Mouse (Mus musculus) lung, embryonic 16.5 days (tissue): Measurements from ENCODE around the gene Raet1e. TPM values are rescaled to one million over a fixed set of nuclear protein-coding genes. Genes with fewer than 3 reads are reported as not detected.
"Not testable (repeated sequence)": the region's sequence is repeated elsewhere in the genome, so short reads cannot be mapped to it uniquely, and the experiment has no call there.

Experiments
- ATAC-seq: fragments of 200-750 bp; cut with Nextera tagmentation; 2 replicates; pipeline ENCODE4 v1.8.0; 2017; ENCODE audit warnings: low read depth, mild to moderate bottlenecking, moderate library complexity
- H3K27ac ChIP-seq: fragments of 300-500 bp; sonication (generic); 2 replicates; pipeline ENCODE4 v1.5.1; 2014; ENCODE audit warnings: mild to moderate bottlenecking, control low read depth, low read length
- H3K27me3 ChIP-seq: fragments of 300-500 bp; sonication (generic); 2 replicates; pipeline ENCODE4 v1.6.1; 2014; ENCODE audit warnings: low read depth, low read length, mixed read lengths; ENCODE audit not compliant: control insufficient read depth, insufficient read depth
- H3K36me3 ChIP-seq: fragments of 300-500 bp; sonication (generic); 2 replicates; pipeline ENCODE4 v1.6.1; 2014; ENCODE audit warnings: low read length; ENCODE audit not compliant: control insufficient read depth, insufficient read depth
- H3K4me1 ChIP-seq: fragments of 300-500 bp; sonication (generic); replicated peaks from 2 replicates; pipeline ENCODE4 v1.6.1; 2014; ENCODE audit warnings: low read length, mixed read lengths; ENCODE audit not compliant: control insufficient read depth, insufficient read depth
- H3K4me2 ChIP-seq: fragments of 300-500 bp; sonication (generic); 2 replicates; pipeline ENCODE4 v1.6.1; 2014; ENCODE audit warnings: low read depth, low read length, control low read depth
- H3K4me3 ChIP-seq: fragments of 300-500 bp; sonication (generic); 2 replicates; pipeline ENCODE4 v1.5.1; 2014; ENCODE audit warnings: mild to moderate bottlenecking, low read length, control low read depth
- H3K9ac ChIP-seq: fragments of 300-500 bp; sonication (generic); 2 replicates; pipeline ENCODE4 v1.6.1; 2014; ENCODE audit warnings: low read length, control low read depth
- H3K9me3 ChIP-seq: fragments of 300-500 bp; sonication (generic); 2 replicates; pipeline ENCODE4 v1.6.1; 2016; ENCODE audit warnings: low read length; ENCODE audit not compliant: control insufficient read depth
- WGBS: fragments of 180-500 bp; shearing (Covaris S2); extraction: QIAGEN DNeasy Blood & Tissue Kit; methylation state at CpG from one replicate; pipeline ENCODE4 v1.1.7; 2014; 5-methylcytosine and 5-hydroxymethylcytosine counted together
- polyA plus RNA-seq: library from polyadenylated mRNA; unstranded; fragments of >200 nt; fragmentation: Nextera tagmentation; extraction: Ambion mirVana; gene quantifications from 2 replicates; pipeline ENCODE4 v1.2.1, GENCODE M21; 2015

Raet1e gene
- polyA plus RNA-seq, 1 experiment from 2014 or later: 10.8 TPM

GRCm38 (mm10) chr10:22381226-22381625 lies 222.9 kb downstream of the Raet1e start:
- not testable (repeated sequence) for ATAC-seq, H3K4me2 ChIP-seq
- 4% methylated on average over 5 of the region's 10 CpGs for WGBS

GRCm38 (mm10) chr10:22390146-22390545 lies 231.8 kb downstream of the Raet1e start:
- not testable (repeated sequence) for H3K4me2 ChIP-seq, H3K36me3 ChIP-seq, ATAC-seq, H3K9me3 ChIP-seq, H3K9ac ChIP-seq, H3K4me3 ChIP-seq, H3K4me1 ChIP-seq, H3K27ac ChIP-seq, H3K27me3 ChIP-seq
- WGBS: 88% methylated on average over 7 of the region's 7 CpGs

More at GRCm38 (mm10) chr10:22381226-22381625, 222.9 kb downstream of the Raet1e start:
- not testable (repeated sequence) for H3K27me3 ChIP-seq, H3K36me3 ChIP-seq, H3K9me3 ChIP-seq, H3K4me3 ChIP-seq, H3K4me1 ChIP-seq, H3K9ac ChIP-seq, H3K27ac ChIP-seq

DNA sequence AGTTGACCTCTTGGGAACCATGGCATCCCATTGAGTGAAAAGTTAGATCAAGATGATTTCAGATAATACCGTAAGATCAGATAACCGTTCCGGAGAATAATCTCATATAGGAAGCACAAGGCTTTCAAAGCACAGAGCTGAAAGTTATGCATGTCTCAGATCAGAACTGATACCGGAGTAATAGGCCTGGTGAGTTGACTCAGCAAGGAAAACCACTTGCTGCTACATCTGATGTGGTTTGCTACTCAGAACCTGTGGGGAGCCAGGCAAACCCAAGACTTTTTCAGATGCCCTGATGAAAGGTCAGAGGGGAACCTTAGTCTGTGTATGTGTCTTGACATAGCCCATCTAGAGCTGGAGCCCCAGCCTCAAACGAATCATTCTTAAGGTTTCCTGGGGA lies 233.2 kb downstream of the Raet1e start:
- ATAC-seq, H3K4me2 ChIP-seq, H3K36me3 ChIP-seq, H3K4me3 ChIP-seq, H3K9me3 ChIP-seq, H3K4me1 ChIP-seq, H3K27me3 ChIP-seq, H3K27ac ChIP-seq, H3K9ac ChIP-seq: not testable (repeated sequence)
- WGBS: 75% methylated on average over 2 of the region's 5 CpGs

GRCm38 (mm10) chr10:22393028-22393824 lies 234.9 kb downstream of the Raet1e start:
- H3K4me3 ChIP-seq, H3K4me1 ChIP-seq, H3K36me3 ChIP-seq, H3K27me3 ChIP-seq, H3K9ac ChIP-seq, H3K27ac ChIP-seq, H3K4me2 ChIP-seq, H3K9me3 ChIP-seq: not testable (repeated sequence)
- WGBS: no CpG with 5 or more reads among the region's 2 CpGs
- peak; percentile 45; the same call in 1 of the 2 replicates for ATAC-seq

DNA sequence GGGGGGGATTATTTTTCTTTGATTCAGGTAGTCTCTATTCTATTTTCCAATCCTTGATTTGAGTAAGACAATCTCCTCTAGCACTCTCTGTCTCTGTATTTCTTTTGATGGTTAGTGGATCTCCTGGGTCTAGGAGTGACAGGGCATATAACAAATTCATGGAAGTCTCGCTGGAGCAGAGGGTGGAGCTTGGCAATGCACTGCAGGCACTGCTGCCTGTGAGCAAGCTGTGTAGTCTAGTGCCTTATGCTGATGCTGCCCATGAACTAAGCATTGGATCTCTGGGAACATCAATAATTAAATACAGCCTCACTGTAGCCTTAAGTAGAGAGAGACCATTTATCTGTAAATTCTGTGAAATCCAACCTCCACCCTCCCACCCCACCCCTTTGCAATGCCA lies 238.3 kb downstream of the Raet1e start:
- WGBS: 10% methylated on average over 1 of the region's 1 CpGs

GRCm38 (mm10) chr10:22402225-22402917 lies 244.0 kb downstream of the Raet1e start:
- not testable (repeated sequence) for H3K9me3 ChIP-seq, H3K4me1 ChIP-seq, H3K4me2 ChIP-seq, H3K36me3 ChIP-seq, H3K4me3 ChIP-seq, H3K27me3 ChIP-seq, H3K9ac ChIP-seq, H3K27ac ChIP-seq
- peak; percentile 88 for ATAC-seq
- 8% methylated on average over 8 of the region's 11 CpGs for WGBS

More for the DNA sequence above, 238.3 kb downstream of the Raet1e start:
- not testable (repeated sequence) for H3K9ac ChIP-seq, H3K4me2 ChIP-seq, H3K27me3 ChIP-seq, H3K9me3 ChIP-seq, H3K27ac ChIP-seq, H3K4me3 ChIP-seq, H3K36me3 ChIP-seq, ATAC-seq, H3K4me1 ChIP-seq

- 0% methylated on average over 1 of the region's 8 CpGs for WGBS
These were observed 255.5 kb downstream of the Raet1e start for GRCm38 (mm10) chr10:22413702-22414494.

More at GRCm38 (mm10) chr10:22413702-22414494, 255.5 kb downstream of the Raet1e start:
- H3K27ac ChIP-seq, H3K4me1 ChIP-seq, H3K9ac ChIP-seq, H3K36me3 ChIP-seq, H3K9me3 ChIP-seq, H3K4me3 ChIP-seq, H3K27me3 ChIP-seq, H3K4me2 ChIP-seq: not testable (repeated sequence)
- peak; percentile 72 for ATAC-seq
